Mouse (Mus musculus): ENCODE measurements around the gene Lpar1. TPM values are rescaled to one million over a fixed set of nuclear protein-coding genes. Genes with fewer than 3 reads are reported as not detected.
A peak's percentile ranks its signal among the peaks of the same experiment; 100 is the strongest.

Lpar1 gene
- polyA plus RNA-seq, 1 experiment from 2014 or later, result 206 TPM

DNA sequence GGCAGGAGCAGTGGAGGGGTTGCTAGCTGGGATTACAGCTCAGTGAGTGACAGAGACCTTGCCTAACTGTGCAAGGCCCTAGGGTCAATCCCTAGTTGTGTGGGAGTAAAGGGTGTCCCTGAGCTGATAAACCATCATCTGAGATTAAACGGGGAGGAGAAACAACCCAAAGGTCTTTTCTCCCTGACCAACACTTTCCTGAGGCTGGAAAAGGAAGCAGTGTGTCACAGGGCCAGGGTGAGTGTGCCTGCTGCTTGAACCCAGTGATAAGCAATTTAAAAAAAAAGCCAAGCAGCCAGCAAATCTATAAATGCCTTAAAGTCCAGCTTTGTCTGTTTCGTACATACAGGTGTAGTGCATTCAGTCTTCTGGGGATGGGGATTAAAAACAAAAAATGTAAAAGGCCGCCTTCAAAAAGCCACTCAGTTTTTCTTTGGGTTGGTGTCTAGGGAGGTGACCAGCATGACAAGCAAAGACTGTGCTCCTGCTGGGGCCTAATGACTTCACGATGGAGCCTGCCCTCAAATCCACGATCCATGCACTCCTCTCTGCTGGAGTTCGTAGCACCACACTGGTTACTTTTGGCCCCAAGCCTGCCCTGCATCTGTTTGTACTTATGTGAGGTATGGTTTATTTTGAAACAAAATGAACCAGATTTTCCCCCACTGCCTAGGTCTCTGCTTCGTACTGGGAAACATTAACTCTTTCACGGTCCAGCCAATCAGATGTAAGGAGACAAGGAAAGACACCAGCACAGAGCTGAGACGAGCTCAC is 35.3 kb downstream of the Lpar1 start:
- H3K4me2 ChIP-seq (ENCODE audit: low read depth, low read length), result no peak overlapping the region
- no peaks in the 10 kb centered on the region; the same call in 1 of the 2 replicates for H3K36me3 ChIP-seq (replicated peaks; ENCODE audit: control insufficient read depth, insufficient read depth, low read depth, low read length)
- peak; percentile 56; the same call in 1 of the 2 replicates for ATAC-seq (replicated peaks; ENCODE audit: insufficient number of reproducible peaks, low FRiP score, low TSS enrichment, low read depth)
- H3K4me1 ChIP-seq (ENCODE audit: control insufficient read depth, insufficient read depth, low read length), result peaks cover 6% of the 10 kb centered on the region; the same call in 1 of the 2 replicates
- H3K4me3 ChIP-seq (ENCODE audit: low read depth, low read length), result no peak overlapping the region
- no peaks in the 10 kb centered on the region for H3K27me3 ChIP-seq (ENCODE audit: control insufficient read depth, insufficient read depth, low read length)
- peak; percentile 83 for DNase-seq (ENCODE audit: low spot score)
- no peaks in the 10 kb centered on the region for H3K9me3 ChIP-seq (replicated peaks; ENCODE audit: control insufficient read depth, low read length)
- H3K9ac ChIP-seq (replicated peaks; ENCODE audit: low read length), result no peak overlapping the region
- 0 out of 2 replicates have a peak overlapping the region, but pooled peaks have one; percentile 52 for H3K27ac ChIP-seq (replicated peaks; ENCODE audit: low read depth, low read length)
- WGBS, result 24% methylated on average over 9 of the region's 9 CpGs

DNA sequence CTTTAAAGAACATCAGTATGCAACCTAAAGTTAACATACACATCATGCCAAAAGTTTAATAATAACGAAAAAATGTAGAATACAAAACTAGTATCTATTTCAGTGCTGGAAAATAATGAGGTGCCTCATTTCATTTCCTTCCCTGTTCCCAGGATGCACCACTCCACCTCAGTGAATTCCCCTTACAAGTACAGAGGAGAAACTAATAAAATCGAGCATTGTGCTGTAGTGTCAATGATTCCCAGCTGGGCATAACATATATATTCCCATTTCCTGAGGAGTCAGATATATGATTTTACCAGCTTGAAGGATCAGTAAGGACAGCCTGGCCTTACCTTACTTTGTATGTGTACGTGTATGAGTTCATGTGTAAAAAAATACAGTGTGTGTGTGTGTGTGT is 36.9 kb downstream of the Lpar1 start:
- H3K27ac ChIP-seq (replicated peaks; ENCODE audit: low read depth, low read length), result no peak overlapping the region
- no peak for ATAC-seq (replicated peaks; ENCODE audit: insufficient number of reproducible peaks, low FRiP score, low TSS enrichment, low read depth)
- no peak overlapping the region for H3K9ac ChIP-seq (replicated peaks; ENCODE audit: low read length)
- no peak overlapping the region for H3K4me2 ChIP-seq (ENCODE audit: low read depth, low read length)
- no peak overlapping the region for H3K4me3 ChIP-seq (ENCODE audit: low read depth, low read length)
- 63% methylated on average over 3 of the region's 3 CpGs for WGBS
- H3K36me3 ChIP-seq (replicated peaks; ENCODE audit: control insufficient read depth, insufficient read depth, low read depth, low read length), result no peaks in the 10 kb centered on the region; the same call in 1 of the 2 replicates
- H3K4me1 ChIP-seq (ENCODE audit: control insufficient read depth, insufficient read depth, low read length), result peaks cover 6% of the 10 kb centered on the region; the same call in 1 of the 2 replicates
- H3K9me3 ChIP-seq (replicated peaks; ENCODE audit: control insufficient read depth, low read length), result no peaks in the 10 kb centered on the region
- no peak for DNase-seq (ENCODE audit: low spot score)
- no peaks in the 10 kb centered on the region for H3K27me3 ChIP-seq (ENCODE audit: control insufficient read depth, insufficient read depth, low read length)

DNA sequence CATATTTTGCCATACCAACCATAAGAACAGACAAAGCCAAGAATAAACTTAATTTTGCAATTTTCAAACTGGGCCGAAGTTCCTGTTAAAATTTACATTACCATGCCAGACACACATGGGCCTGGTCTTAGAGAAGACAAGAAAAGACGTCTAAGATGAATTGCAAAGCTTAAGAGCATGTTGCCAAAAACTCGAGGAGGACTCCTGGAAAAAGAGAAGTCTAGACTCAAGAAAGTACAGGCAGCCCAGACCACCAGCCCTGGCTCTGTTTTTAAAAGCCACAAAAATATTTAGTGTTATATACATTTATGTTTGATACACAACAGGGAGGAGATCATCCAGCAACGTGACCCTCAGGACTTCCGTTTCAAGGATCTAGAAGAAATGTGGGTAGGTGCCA is 37.5 kb downstream of the Lpar1 start:
- no peak overlapping the region for H3K27ac ChIP-seq (replicated peaks; ENCODE audit: low read depth, low read length)
- H3K4me3 ChIP-seq (ENCODE audit: low read depth, low read length), result no peak overlapping the region
- ATAC-seq (replicated peaks; ENCODE audit: insufficient number of reproducible peaks, low FRiP score, low TSS enrichment, low read depth) (no peak), DNase-seq (ENCODE audit: low spot score) (no peak)
- no peaks in the 10 kb centered on the region for H3K27me3 ChIP-seq (ENCODE audit: control insufficient read depth, insufficient read depth, low read length)
- H3K36me3 ChIP-seq (replicated peaks; ENCODE audit: control insufficient read depth, insufficient read depth, low read depth, low read length), result no peaks in the 10 kb centered on the region; the same call in 1 of the 2 replicates
- H3K4me2 ChIP-seq (ENCODE audit: low read depth, low read length), result no peak overlapping the region
- no peak overlapping the region for H3K9ac ChIP-seq (replicated peaks; ENCODE audit: low read length)
- H3K9me3 ChIP-seq (replicated peaks; ENCODE audit: control insufficient read depth, low read length), result no peaks in the 10 kb centered on the region
- WGBS, result 69% methylated on average over 5 of the region's 5 CpGs
- H3K4me1 ChIP-seq (ENCODE audit: control insufficient read depth, insufficient read depth, low read length), result peaks cover 3% of the 10 kb centered on the region; the same call in 1 of the 2 replicates

DNA sequence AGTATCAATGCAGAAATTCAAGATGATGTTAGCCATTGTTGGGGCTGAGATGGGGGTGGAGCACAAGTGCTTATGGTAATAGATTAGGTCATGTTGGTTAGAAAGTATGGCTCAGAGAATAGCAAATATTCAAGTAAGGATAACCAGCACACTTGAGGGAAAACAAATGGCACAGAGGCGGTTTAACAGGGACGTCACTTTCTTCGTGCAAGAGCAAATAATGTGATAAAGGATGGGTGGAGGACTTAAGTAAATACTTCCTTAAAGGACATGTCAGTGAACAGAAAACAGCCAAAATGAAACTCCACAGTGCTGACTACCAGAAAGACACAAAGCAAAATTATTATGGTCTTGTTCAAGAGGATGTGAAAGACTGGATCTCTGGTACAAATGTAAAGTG is 42.1 kb downstream of the Lpar1 start:
- Histone ChIP-seq H3K9me3 (replicated peaks; ENCODE audit: control insufficient read depth, low read length) (no peaks in the 10 kb centered on the region), H3K4me2 (ENCODE audit: low read depth, low read length) (no peak overlapping the region), H3K27ac (replicated peaks; ENCODE audit: low read depth, low read length) (no peak overlapping the region), H3K9ac (replicated peaks; ENCODE audit: low read length) (no peak overlapping the region), H3K36me3 (replicated peaks; ENCODE audit: control insufficient read depth, insufficient read depth, low read depth, low read length) (no peaks in the 10 kb centered on the region; the same call in 1 of the 2 replicates), H3K27me3 (ENCODE audit: control insufficient read depth, insufficient read depth, low read length) (no peaks in the 10 kb centered on the region), H3K4me3 (ENCODE audit: low read depth, low read length) (no peak overlapping the region), H3K4me1 (ENCODE audit: control insufficient read depth, insufficient read depth, low read length) (no peaks in the 10 kb centered on the region)
- DNase-seq (ENCODE audit: low spot score) (no peak), ATAC-seq (replicated peaks; ENCODE audit: insufficient number of reproducible peaks, low FRiP score, low TSS enrichment, low read depth) (no peak)
- WGBS, result 83% methylated on average over 3 of the region's 3 CpGs

DNA sequence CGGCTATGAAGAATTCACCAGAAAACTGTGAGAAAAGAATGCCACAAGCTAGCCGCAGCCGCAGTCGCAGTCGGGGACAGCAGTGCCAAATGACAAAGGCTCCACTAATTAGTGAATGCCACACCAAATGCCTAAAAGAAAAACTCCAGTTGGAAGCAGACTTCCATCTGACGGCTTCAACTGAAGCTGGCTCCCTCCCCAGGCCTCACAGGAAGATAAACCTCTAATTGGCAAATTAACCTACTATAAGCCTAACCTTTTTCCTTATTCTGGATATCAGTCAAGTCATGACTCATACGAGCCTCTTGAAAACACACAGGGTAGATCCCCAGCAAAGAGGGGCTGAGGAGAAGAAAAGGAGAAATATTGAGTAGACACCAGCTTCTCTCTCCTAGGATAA is 44.9 kb downstream of the Lpar1 start:
- Histone ChIP-seq H3K9ac (replicated peaks; ENCODE audit: low read length) (no peak overlapping the region), H3K27ac (replicated peaks; ENCODE audit: low read depth, low read length) (no peak overlapping the region), H3K4me3 (ENCODE audit: low read depth, low read length) (no peak overlapping the region), H3K4me2 (ENCODE audit: low read depth, low read length) (no peak overlapping the region), H3K27me3 (ENCODE audit: control insufficient read depth, insufficient read depth, low read length) (no peaks in the 10 kb centered on the region), H3K36me3 (replicated peaks; ENCODE audit: control insufficient read depth, insufficient read depth, low read depth, low read length) (no peaks in the 10 kb centered on the region; the same call in 1 of the 2 replicates), H3K4me1 (ENCODE audit: control insufficient read depth, insufficient read depth, low read length) (no peaks in the 10 kb centered on the region), H3K9me3 (replicated peaks; ENCODE audit: control insufficient read depth, low read length) (no peaks in the 10 kb centered on the region)
- DNase-seq (ENCODE audit: low spot score), result no peak
- no peak for ATAC-seq (replicated peaks; ENCODE audit: insufficient number of reproducible peaks, low FRiP score, low TSS enrichment, low read depth)
- 51% methylated on average over 7 of the region's 7 CpGs for WGBS

DNA sequence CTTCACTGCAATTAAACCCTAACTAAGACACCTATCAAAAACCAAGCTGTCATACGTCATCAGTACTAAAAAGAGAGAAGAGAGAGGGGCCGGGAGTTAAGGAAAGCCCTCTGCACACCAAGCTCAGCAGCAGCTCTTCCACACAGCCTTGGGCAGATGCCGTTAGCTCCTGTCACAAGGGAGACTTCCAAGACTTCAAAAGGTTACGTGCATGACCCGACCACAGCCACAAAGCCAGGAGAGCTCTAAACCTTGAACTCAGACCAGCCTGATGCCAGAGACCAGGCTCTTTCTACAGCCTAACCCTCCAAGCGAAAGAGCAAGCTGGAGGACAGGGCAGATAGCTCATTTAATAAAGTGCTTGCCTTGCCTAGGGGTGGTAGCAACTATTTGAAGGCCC is 46.2 kb downstream of the Lpar1 start:
- H3K27ac ChIP-seq (replicated peaks; ENCODE audit: low read depth, low read length), result no peak overlapping the region
- H3K9me3 ChIP-seq (replicated peaks; ENCODE audit: control insufficient read depth, low read length), result no peaks in the 10 kb centered on the region
- 88% methylated on average over 6 of the region's 6 CpGs for WGBS
- no peaks in the 10 kb centered on the region; the same call in 1 of the 2 replicates for H3K36me3 ChIP-seq (replicated peaks; ENCODE audit: control insufficient read depth, insufficient read depth, low read depth, low read length)
- H3K4me1 ChIP-seq (ENCODE audit: control insufficient read depth, insufficient read depth, low read length), result no peaks in the 10 kb centered on the region
- no peak for ATAC-seq (replicated peaks; ENCODE audit: insufficient number of reproducible peaks, low FRiP score, low TSS enrichment, low read depth)
- no peak overlapping the region for H3K4me3 ChIP-seq (ENCODE audit: low read depth, low read length)
- H3K27me3 ChIP-seq (ENCODE audit: control insufficient read depth, insufficient read depth, low read length), result no peaks in the 10 kb centered on the region
- DNase-seq (ENCODE audit: low spot score), result no peak
- H3K4me2 ChIP-seq (ENCODE audit: low read depth, low read length), result no peak overlapping the region
- no peak overlapping the region for H3K9ac ChIP-seq (replicated peaks; ENCODE audit: low read length)

DNA sequence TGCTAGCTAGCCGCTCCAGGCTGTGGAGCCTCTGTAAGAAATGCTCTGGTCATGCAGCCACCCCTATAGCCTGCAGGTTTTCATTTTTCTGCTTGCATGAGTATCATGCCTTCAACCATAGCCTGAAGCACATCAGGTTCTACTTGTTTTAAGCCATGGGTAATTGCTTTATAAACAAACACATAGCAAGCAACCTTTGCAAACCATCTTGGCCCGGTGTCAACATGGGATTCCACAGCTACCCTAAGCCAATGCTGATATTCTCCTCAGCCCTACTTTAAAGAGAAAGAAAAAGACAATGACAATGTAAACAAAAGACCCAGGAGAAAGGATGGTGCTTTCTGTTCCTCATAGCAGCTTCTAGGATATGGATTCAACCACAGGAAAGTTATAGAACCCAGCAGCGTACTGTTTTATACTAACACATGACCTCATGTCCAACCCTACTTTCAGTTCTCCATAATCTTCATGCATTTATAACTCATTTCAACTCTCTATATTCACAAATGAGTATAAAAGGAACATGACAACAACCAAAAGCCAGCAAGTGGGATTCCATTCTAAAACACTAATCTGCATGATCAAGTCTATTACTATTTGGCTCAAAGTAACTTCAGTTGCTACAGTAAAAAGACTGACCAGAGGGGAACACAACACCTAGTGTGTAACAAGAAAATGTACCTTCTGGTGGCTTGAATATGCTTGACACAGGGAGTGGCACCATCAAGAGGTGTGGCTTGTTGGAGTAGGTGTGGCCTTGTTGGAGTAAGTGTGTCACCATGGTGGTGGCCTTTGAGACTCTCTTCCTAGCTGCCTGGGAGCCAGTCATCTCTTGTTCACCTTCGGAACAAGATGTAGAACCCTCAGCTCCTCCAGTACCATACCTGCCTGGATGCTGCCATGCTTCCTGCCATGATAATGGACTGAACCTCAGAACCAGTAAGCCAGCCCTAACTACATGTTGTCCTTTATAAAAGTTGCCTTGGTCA is 46.9 kb downstream of the Lpar1 start:
- H3K4me1 ChIP-seq (ENCODE audit: control insufficient read depth, insufficient read depth, low read length), result no peaks in the 10 kb centered on the region
- H3K27me3 ChIP-seq (ENCODE audit: control insufficient read depth, insufficient read depth, low read length), result no peaks in the 10 kb centered on the region
- 84% methylated on average over 4 of the region's 4 CpGs for WGBS
- H3K9ac ChIP-seq (replicated peaks; ENCODE audit: low read length), result no peak overlapping the region
- H3K27ac ChIP-seq (replicated peaks; ENCODE audit: low read depth, low read length), result no peak overlapping the region
- no peaks in the 10 kb centered on the region for H3K9me3 ChIP-seq (replicated peaks; ENCODE audit: control insufficient read depth, low read length)
- no peak overlapping the region for H3K4me3 ChIP-seq (ENCODE audit: low read depth, low read length)
- ATAC-seq (replicated peaks; ENCODE audit: insufficient number of reproducible peaks, low FRiP score, low TSS enrichment, low read depth), result no peak
- no peak overlapping the region for H3K4me2 ChIP-seq (ENCODE audit: low read depth, low read length)
- no peak for DNase-seq (ENCODE audit: low spot score)
- no peaks in the 10 kb centered on the region; the same call in 1 of the 2 replicates for H3K36me3 ChIP-seq (replicated peaks; ENCODE audit: control insufficient read depth, insufficient read depth, low read depth, low read length)

All from embryonic facial prominence, embryonic 11.5 days (tissue).